Mouse (Mus musculus) hindbrain, embryonic 15.5 days (tissue): Measurements from ENCODE around the gene Prtn3. TPM values are rescaled to one million over a fixed set of nuclear protein-coding genes. Genes with fewer than 3 reads are reported as not detected.

Experiments
- microRNA-seq: library from miRNA; unstranded; fragments of <30 nt; microRNA quantifications from one replicate; pipeline ENCODE4, GENCODE M21; 2016
- polyA plus RNA-seq: library from polyadenylated mRNA; unstranded; fragments of >200 nt; fragmentation: Nextera tagmentation; extraction: Ambion mirVana; gene quantifications from 2 replicates; pipeline ENCODE4 v1.2.1, GENCODE M21; 2015

The Prtn3 gene
- polyA plus RNA-seq, 1 experiment from 2014 or later, result 11.0 TPM

Small RNA genes lying within 50 kb of the gene (microRNA-seq; reads per million reads assigned to microRNA genes)
- gene Mir6910, result not detected

Other genes with a start within 250 kb of the Prtn3 start
- gene Shc2, start 236.6 kb upstream of the Prtn3 start, polyA plus RNA-seq, result 28.1 and 28.5 TPM in 2 replicates
- 0.13 and 0.43 TPM in 2 replicates for gene Odf3l2, start 228.7 kb upstream of the Prtn3 start, polyA plus RNA-seq
- gene Madcam1, start 209.9 kb upstream of the Prtn3 start, polyA plus RNA-seq, result 0.87 and 1.2 TPM in 2 replicates
- gene Tpgs1, start 205.1 kb upstream of the Prtn3 start, polyA plus RNA-seq, result 102 and 107 TPM in 2 replicates
- 82.4 and 91.7 TPM in 2 replicates for gene Cdc34, start 192.3 kb upstream of the Prtn3 start, polyA plus RNA-seq
- 1.3 and 1.4 TPM in 2 replicates for gene Gzmm, start 185.5 kb upstream of the Prtn3 start, polyA plus RNA-seq
- gene Bsg, start 170.0 kb upstream of the Prtn3 start, polyA plus RNA-seq, result 985 and 993 TPM in 2 replicates
- 2.6 and 2.8 TPM in 2 replicates for gene Hcn2, start 157.8 kb upstream of the Prtn3 start, polyA plus RNA-seq
- gene Polrmt, start 127.9 kb upstream of the Prtn3 start, polyA plus RNA-seq, result 37.0 and 43.0 TPM in 2 replicates
- 2.2 and 2.4 TPM in 2 replicates for gene Fgf22, start 119.4 kb upstream of the Prtn3 start, polyA plus RNA-seq
- gene Rnf126, start 107.5 kb upstream of the Prtn3 start, polyA plus RNA-seq, result 103 and 125 TPM in 2 replicates
- gene Fstl3, start 97.2 kb upstream of the Prtn3 start, polyA plus RNA-seq, result 2.3 and 2.5 TPM in 2 replicates
- gene Prss57, start 83.5 kb upstream of the Prtn3 start, polyA plus RNA-seq, result 0.27 and 0.28 TPM in 2 replicates
- 277 and 303 TPM in 2 replicates for gene Palm, start 80.9 kb upstream of the Prtn3 start, polyA plus RNA-seq
- gene Misp, start 53.5 kb upstream of the Prtn3 start, polyA plus RNA-seq, result 0.49 and 0.92 TPM in 2 replicates
- gene Ptbp1, start 20.0 kb upstream of the Prtn3 start, polyA plus RNA-seq, result 74.8 and 77.1 TPM in 2 replicates
- gene Plppr3, start 158 bp downstream of the Prtn3 start, polyA plus RNA-seq, result 383 and 417 TPM in 2 replicates
- gene Elane, start 11.8 kb downstream of the Prtn3 start, polyA plus RNA-seq, result 0.16 TPM in 1 of 2 replicates, not detected in the other
- gene Cfd, start 16.4 kb downstream of the Prtn3 start, polyA plus RNA-seq, result not detected in 2 replicates
- 51.2 and 54.2 TPM in 2 replicates for gene Med16, start 34.4 kb downstream of the Prtn3 start, polyA plus RNA-seq
- 3.0 TPM in 1 of 2 replicates, not detected in the other for gene Gm26602, start 36.4 kb downstream of the Prtn3 start, polyA plus RNA-seq
- gene Kiss1r, start 42.5 kb downstream of the Prtn3 start, polyA plus RNA-seq, result 2.7 and 3.1 TPM in 2 replicates
- gene R3hdm4, start 46.7 kb downstream of the Prtn3 start, polyA plus RNA-seq, result 258 and 289 TPM in 2 replicates
- 2.9 and 3.2 TPM in 2 replicates for gene Arid3a, start 52.6 kb downstream of the Prtn3 start, polyA plus RNA-seq
- 93.6 and 94.7 TPM in 2 replicates for gene Wdr18, start 85.7 kb downstream of the Prtn3 start, polyA plus RNA-seq
- 0.29 and 0.34 TPM in 2 replicates for gene Grin3b, start 96.2 kb downstream of the Prtn3 start, polyA plus RNA-seq
- gene Tmem259, start 109.9 kb downstream of the Prtn3 start, polyA plus RNA-seq, result 24.5 and 27.3 TPM in 2 replicates
- 29.4 and 33.6 TPM in 2 replicates for gene Cnn2, start 114.1 kb downstream of the Prtn3 start, polyA plus RNA-seq
- gene Abca7, start 122.0 kb downstream of the Prtn3 start, polyA plus RNA-seq, result 4.8 and 5.4 TPM in 2 replicates
- 2.3 and 2.5 TPM in 2 replicates for gene Arhgap45, start 142.2 kb downstream of the Prtn3 start, polyA plus RNA-seq
- gene Polr2e, start 165.3 kb downstream of the Prtn3 start, polyA plus RNA-seq, result 141 and 145 TPM in 2 replicates
- gene Gpx4, start 172.7 kb downstream of the Prtn3 start, polyA plus RNA-seq, result 583 and 596 TPM in 2 replicates
- gene Sbno2, start 231.1 kb downstream of the Prtn3 start, polyA plus RNA-seq, result 12.6 and 12.9 TPM in 2 replicates
- 18.6 and 20.0 TPM in 2 replicates for gene Stk11, start 241.3 kb downstream of the Prtn3 start, polyA plus RNA-seq